In the genomic region with DNA sequence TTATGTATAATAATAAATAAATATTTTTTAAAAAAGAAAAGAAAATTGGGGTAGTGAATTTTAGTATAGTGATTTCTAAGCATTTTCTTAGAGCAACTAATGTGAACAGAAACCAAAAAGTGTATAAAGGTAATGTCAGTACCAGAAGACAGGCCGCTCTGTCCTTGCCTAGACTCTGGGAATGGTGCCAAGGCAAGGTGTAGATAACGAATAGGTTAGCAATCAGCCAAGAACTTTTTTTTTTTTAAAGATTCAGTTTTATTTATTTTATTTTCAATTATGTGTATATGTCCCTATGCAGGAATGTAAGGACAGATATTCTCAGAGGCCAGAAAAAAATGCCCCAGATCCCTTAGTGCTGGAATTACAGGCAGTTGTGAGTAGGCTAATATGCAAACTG, we compare ENCODE assay signal across 19 mouse cellular contexts. TPM values are rescaled to one million over a fixed set of nuclear protein-coding genes. Genes with fewer than 3 reads are reported as not detected.
"Had no signal": no experiment of that assay in that cellular context is flagged by ENCODE, and none has a peak within 500 bp of the region (broad histone marks: within the 10 kb centered on the region; RNA-seq: fewer than 3 reads in every experiment).

No protein-coding gene starts in this region.

- H3K27me3 ChIP-seq: midbrain, embryonic 12.5 days; midbrain, embryonic 15.5 days; neural tube, embryonic 12.5 days; neural tube, embryonic 15.5 days; stomach, embryonic 15.5 days had no signal

- H3K36me3 ChIP-seq: liver, embryonic 15.5 days; midbrain, embryonic 12.5 days; midbrain, embryonic 15.5 days; neural tube, embryonic 12.5 days; neural tube, embryonic 15.5 days; stomach, embryonic 15.5 days had no signal

- DNase-seq: kidney, adult 2 months; kidney, postnatal 25 days; layer of hippocampus, adult 9-11 months; lung, adult 18-20 months; retina, postnatal 1 day; right cerebral cortex, postnatal 25 days; spleen, adult 18-20 months; thymus, adult 18-20 months; thymus, postnatal 36 days had no signal

- H3K27ac ChIP-seq: kidney, postnatal 0 days; layer of hippocampus, adult 2 months; liver, embryonic 15.5 days; macrophage; midbrain, embryonic 12.5 days; midbrain, embryonic 15.5 days; neural tube, embryonic 12.5 days; neural tube, embryonic 15.5 days; stomach, embryonic 15.5 days had no signal

- H3K4me2 ChIP-seq: liver, embryonic 11.5 days; liver, embryonic 15.5 days; midbrain, embryonic 12.5 days; midbrain, embryonic 15.5 days; neural tube, embryonic 12.5 days; neural tube, embryonic 15.5 days; stomach, embryonic 15.5 days had no signal

- ATAC-seq: midbrain, embryonic 15.5 days had no signal

- H3K4me1 ChIP-seq: liver, embryonic 15.5 days; neural tube, embryonic 12.5 days; stomach, embryonic 15.5 days had no signal

- H3K4me3 ChIP-seq: layer of hippocampus, adult 2 months; liver, embryonic 15.5 days; midbrain, embryonic 12.5 days; midbrain, embryonic 15.5 days; neural tube, embryonic 12.5 days; neural tube, embryonic 15.5 days; stomach, embryonic 15.5 days had no signal

- H3K9me3 ChIP-seq: liver, embryonic 15.5 days; midbrain, embryonic 12.5 days; midbrain, embryonic 15.5 days; neural tube, embryonic 12.5 days; neural tube, embryonic 15.5 days; stomach, embryonic 15.5 days had no signal

- H3K9ac ChIP-seq: liver, embryonic 15.5 days; midbrain, embryonic 12.5 days; midbrain, embryonic 15.5 days; neural tube, embryonic 12.5 days; neural tube, embryonic 15.5 days; stomach, embryonic 15.5 days had no signal

RNA-seq across cellular contexts. Expression of a gene that starts 5.6 kb away (rescaled TPM):
- polyA plus RNA-seq: macrophage had no signal
